Comparison of ENCODE assay signal across 19 mouse cellular contexts in genomic region chr1:168265090-168265489, GRCm38 (mm10).
A peak's percentile ranks its signal among the peaks of the same experiment; 100 is the strongest.
DNase-seq lines count a peak whose midpoint lies in the region; ATAC-seq and TF ChIP-seq lines count a peak whose summit lies in the region.
"Had no signal": no experiment of that assay in that cellular context is flagged by ENCODE, and none has a peak within 500 bp of the region (broad histone marks: within the 10 kb centered on the region; RNA-seq: fewer than 3 reads in every experiment).

No protein-coding gene starts in this region.

- H3K9me3 ChIP-seq in forebrain, embryonic 12.5 days: no peaks in the 10 kb centered on the region
- H3K9me3 ChIP-seq in forebrain, embryonic 11.5 days (ENCODE audit: control insufficient read depth, low read length): no peaks in the 10 kb centered on the region
- no peaks in the 10 kb centered on the region for H3K9me3 ChIP-seq in hindbrain, embryonic 13.5 days
- no peaks in the 10 kb centered on the region for H3K9me3 ChIP-seq in hindbrain, postnatal 0 days (ENCODE audit: low read length)
- H3K9me3 ChIP-seq in midbrain, embryonic 15.5 days: no peaks in the 10 kb centered on the region
- no peaks in the 10 kb centered on the region for H3K9me3 ChIP-seq in midbrain, embryonic 16.5 days (replicated peaks; ENCODE audit: control insufficient read depth, low read length, poor library complexity, severe bottlenecking)
- H3K9me3 ChIP-seq: embryonic facial prominence, embryonic 10.5 days; forebrain, embryonic 15.5 days; heart, embryonic 15.5 days had no signal

- TF ChIP-seq CTCF in hindbrain, postnatal 0 days (IDR thresholded peaks at IDR 0.05; ENCODE audit: low read depth): no peak

- DNase-seq in forebrain, embryonic 11.5 days (ENCODE audit: low spot score): no peak
- no peak for DNase-seq in hindbrain, postnatal 0 days (ENCODE audit: low spot score)
- DNase-seq in retina, postnatal 1 day: peak; percentile 68
- DNase-seq: B cell, adult 2 months; cerebellum, adult 2 months; cerebellum, postnatal 10 days; gastrocnemius, postnatal 36 days; heart, adult 2 months; heart, postnatal 14 days had no signal

- 78% methylated on average over 5 of the region's 5 CpGs for WGBS in forebrain, embryonic 12.5 days
- WGBS in forebrain, embryonic 11.5 days: 81% methylated on average over 5 of the region's 5 CpGs
- 73% methylated on average over 5 of the region's 5 CpGs for WGBS in hindbrain, embryonic 13.5 days
- WGBS in hindbrain, postnatal 0 days: 81% methylated on average over 5 of the region's 5 CpGs
- WGBS in midbrain, embryonic 15.5 days: 56% methylated on average over 5 of the region's 5 CpGs
- 65% methylated on average over 5 of the region's 5 CpGs for WGBS in midbrain, embryonic 16.5 days

- ATAC-seq in forebrain, embryonic 12.5 days (ENCODE audit: low FRiP score): no peak
- no peak for ATAC-seq in forebrain, embryonic 11.5 days (replicated peaks; ENCODE audit: low FRiP score)
- ATAC-seq in hindbrain, embryonic 13.5 days (ENCODE audit: low FRiP score): no peak
- ATAC-seq in hindbrain, postnatal 0 days: no peak
- ATAC-seq in midbrain, embryonic 15.5 days (replicated peaks): no peak
- no peak for ATAC-seq in midbrain, embryonic 16.5 days
- ATAC-seq: CD4-positive, CD25-positive, alpha-beta regulatory T cell, adult 4 months; forebrain, embryonic 15.5 days had no signal

- H3K4me1 ChIP-seq in forebrain, embryonic 12.5 days: peaks cover 47% of the 10 kb centered on the region
- peaks cover 7% of the 10 kb centered on the region for H3K4me1 ChIP-seq in forebrain, embryonic 11.5 days (replicated peaks; ENCODE audit: control insufficient read depth, insufficient read depth, low read length)
- H3K4me1 ChIP-seq in hindbrain, embryonic 13.5 days (replicated peaks): peaks cover 57% of the 10 kb centered on the region
- no peaks in the 10 kb centered on the region for H3K4me1 ChIP-seq in hindbrain, postnatal 0 days (ENCODE audit: insufficient read depth, low read length)
- peaks cover 53% of the 10 kb centered on the region for H3K4me1 ChIP-seq in midbrain, embryonic 15.5 days
- H3K4me1 ChIP-seq in midbrain, embryonic 16.5 days (ENCODE audit: control insufficient read depth, insufficient read depth, low read length): peaks cover 36% of the 10 kb centered on the region

- H3K27ac ChIP-seq in forebrain, embryonic 12.5 days: 0 out of 2 replicates have a peak overlapping the region, but pooled peaks have one; percentile 5
- no peak overlapping the region for H3K27ac ChIP-seq in forebrain, embryonic 11.5 days (ENCODE audit: low read depth, low read length)
- H3K27ac ChIP-seq in hindbrain, embryonic 13.5 days: peak overlapping the region; percentile 19; the same call in 1 of the 2 replicates
- H3K27ac ChIP-seq in hindbrain, postnatal 0 days: no peak overlapping the region
- H3K27ac ChIP-seq in midbrain, embryonic 15.5 days: peak overlapping the region; percentile 50
- no peak overlapping the region for H3K27ac ChIP-seq in midbrain, embryonic 16.5 days (ENCODE audit: low read length)
- H3K27ac ChIP-seq: forebrain, embryonic 15.5 days; heart, adult 2 months; heart, embryonic 15.5 days had no signal

- H3K9ac ChIP-seq in forebrain, embryonic 12.5 days: no peak overlapping the region
- no peak overlapping the region for H3K9ac ChIP-seq in forebrain, embryonic 11.5 days (ENCODE audit: low read length)
- H3K9ac ChIP-seq in hindbrain, embryonic 13.5 days: no peak overlapping the region
- no peak overlapping the region for H3K9ac ChIP-seq in hindbrain, postnatal 0 days (replicated peaks; ENCODE audit: low read length)
- H3K9ac ChIP-seq in midbrain, embryonic 15.5 days: no peak overlapping the region
- H3K9ac ChIP-seq in midbrain, embryonic 16.5 days (ENCODE audit: low read depth, low read length): no peak overlapping the region
- H3K9ac ChIP-seq: forebrain, embryonic 15.5 days; heart, embryonic 15.5 days had no signal

- no peak overlapping the region for H3K4me2 ChIP-seq in forebrain, embryonic 12.5 days
- H3K4me2 ChIP-seq in forebrain, embryonic 11.5 days (ENCODE audit: low read depth, low read length, severe bottlenecking): no peak overlapping the region
- no peak overlapping the region for H3K4me2 ChIP-seq in hindbrain, embryonic 13.5 days
- no peak overlapping the region for H3K4me2 ChIP-seq in hindbrain, postnatal 0 days (ENCODE audit: low read depth, low read length)
- H3K4me2 ChIP-seq in midbrain, embryonic 15.5 days: no peak overlapping the region
- no peak overlapping the region for H3K4me2 ChIP-seq in midbrain, embryonic 16.5 days (ENCODE audit: low read length)
- H3K4me2 ChIP-seq: forebrain, embryonic 15.5 days; heart, embryonic 11.5 days; heart, embryonic 15.5 days had no signal

- H3K36me3 ChIP-seq in forebrain, embryonic 12.5 days (replicated peaks): no peaks in the 10 kb centered on the region
- no peaks in the 10 kb centered on the region for H3K36me3 ChIP-seq in forebrain, embryonic 11.5 days (ENCODE audit: control insufficient read depth, insufficient read depth, low read length)
- H3K36me3 ChIP-seq in hindbrain, embryonic 13.5 days: no peaks in the 10 kb centered on the region
- no peaks in the 10 kb centered on the region for H3K36me3 ChIP-seq in hindbrain, postnatal 0 days (ENCODE audit: insufficient read depth, low read length)
- H3K36me3 ChIP-seq in midbrain, embryonic 15.5 days (replicated peaks): no peaks in the 10 kb centered on the region
- no peaks in the 10 kb centered on the region for H3K36me3 ChIP-seq in midbrain, embryonic 16.5 days (ENCODE audit: control insufficient read depth, insufficient read depth, low read length)
- H3K36me3 ChIP-seq: forebrain, embryonic 15.5 days; G1E; heart, embryonic 15.5 days had no signal

- no peaks in the 10 kb centered on the region for H3K27me3 ChIP-seq in forebrain, embryonic 12.5 days
- H3K27me3 ChIP-seq in forebrain, embryonic 11.5 days (ENCODE audit: control insufficient read depth, insufficient read depth, low read length): no peaks in the 10 kb centered on the region
- no peaks in the 10 kb centered on the region for H3K27me3 ChIP-seq in hindbrain, embryonic 13.5 days
- no peaks in the 10 kb centered on the region for H3K27me3 ChIP-seq in hindbrain, postnatal 0 days (ENCODE audit: insufficient read depth, low read length)
- no peaks in the 10 kb centered on the region for H3K27me3 ChIP-seq in midbrain, embryonic 15.5 days (replicated peaks)
- no peaks in the 10 kb centered on the region for H3K27me3 ChIP-seq in midbrain, embryonic 16.5 days (ENCODE audit: control insufficient read depth, insufficient read depth, low read depth, low read length)
- H3K27me3 ChIP-seq: forebrain, embryonic 15.5 days; heart, embryonic 15.5 days had no signal

- no peak overlapping the region for H3K4me3 ChIP-seq in forebrain, embryonic 12.5 days (replicated peaks)
- H3K4me3 ChIP-seq in forebrain, embryonic 11.5 days (ENCODE audit: low read depth, low read length): no peak overlapping the region
- H3K4me3 ChIP-seq in hindbrain, embryonic 13.5 days: no peak overlapping the region
- H3K4me3 ChIP-seq in hindbrain, postnatal 0 days (ENCODE audit: low read length): no peak overlapping the region
- no peak overlapping the region for H3K4me3 ChIP-seq in midbrain, embryonic 15.5 days
- no peak overlapping the region for H3K4me3 ChIP-seq in midbrain, embryonic 16.5 days (ENCODE audit: low read depth, low read length)
- H3K4me3 ChIP-seq: embryonic facial prominence, embryonic 10.5 days; forebrain, embryonic 15.5 days; heart, adult 2 months; heart, embryonic 15.5 days had no signal

Comparison
In these comparisons a context has a peak if more than half of its experiments do, and no peak if none do; other contexts are left out.
1. H3K27ac ChIP-seq: peak in forebrain, embryonic 12.5 days (single experiment), hindbrain, embryonic 13.5 days (single experiment) and midbrain, embryonic 15.5 days (single experiment); none in forebrain, embryonic 11.5 days (single experiment), hindbrain, postnatal 0 days (single experiment) and midbrain, embryonic 16.5 days (single experiment).